Mouse (Mus musculus) thymus, postnatal 36 days (tissue): ENCODE results near the gene Ccer2.

Experiments used
- DNase-seq, 2 experiments: peaks; one replicate each; pipeline ENCODE4 v3.0.0; 2022; ENCODE audit warnings: mixed read lengths in 2 of 2

Ccer2 gene

DNA sequence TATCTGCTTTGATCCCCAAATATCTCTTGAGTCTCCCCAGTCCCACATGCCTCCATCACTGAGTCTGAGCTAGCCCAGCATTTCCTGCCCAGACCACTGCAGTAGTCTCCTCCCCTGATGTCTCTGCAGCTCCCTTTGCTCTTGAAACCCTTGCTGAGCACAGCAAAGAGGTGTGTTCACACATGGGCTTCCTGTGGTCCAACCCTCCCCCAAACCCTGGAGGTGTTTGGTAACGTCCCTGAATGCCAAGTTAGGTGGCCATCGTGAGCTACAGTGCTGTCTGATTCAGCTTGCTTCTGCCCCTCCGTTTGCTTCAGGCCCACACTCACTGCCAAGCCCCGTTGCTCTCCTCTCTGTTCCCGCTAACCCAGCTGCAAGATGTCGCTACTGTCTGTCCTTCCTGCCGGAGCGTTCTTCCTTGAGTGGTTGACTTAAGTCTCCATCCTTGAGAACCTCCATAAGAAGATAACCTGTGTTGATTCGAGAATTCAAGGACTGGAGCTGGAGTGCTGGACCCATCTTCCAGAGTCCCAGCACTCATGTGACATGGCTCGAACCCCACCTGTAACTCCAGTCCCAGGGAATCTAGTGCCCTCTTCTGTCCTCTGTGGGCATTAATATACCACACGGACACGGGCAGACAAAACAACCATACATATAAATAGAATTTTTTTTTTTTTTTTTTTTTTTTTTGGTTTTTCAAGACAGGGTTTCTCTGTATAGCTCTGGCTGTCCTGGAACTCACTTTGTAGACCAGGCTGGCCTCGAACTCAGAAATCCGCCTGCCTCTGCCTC, 36.6 kb downstream of the Ccer2 start:
- DNase-seq = peak; percentile 46 to 57

DNA sequence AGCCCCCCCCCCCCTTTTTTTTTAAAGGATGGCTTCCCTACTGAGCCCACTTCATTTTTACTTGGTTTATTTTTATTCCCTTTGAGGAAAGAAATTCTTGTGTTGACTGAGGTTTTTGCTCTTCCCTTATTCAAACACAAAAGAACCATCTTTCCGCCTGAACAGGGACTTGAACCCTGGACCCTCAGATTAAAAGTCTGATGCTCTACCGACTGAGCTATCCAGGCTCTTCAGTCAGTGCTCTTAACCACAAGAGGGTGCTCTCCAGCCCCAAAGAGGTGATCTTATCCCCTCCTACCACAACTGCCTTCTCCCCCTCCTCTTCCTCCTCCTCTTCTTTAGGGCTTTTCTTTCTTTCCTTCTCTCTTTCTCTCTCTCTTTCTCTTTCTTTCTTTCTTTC, 37.9 kb downstream of the Ccer2 start:
- peak; percentile 42 to 65 for DNase-seq

DNA sequence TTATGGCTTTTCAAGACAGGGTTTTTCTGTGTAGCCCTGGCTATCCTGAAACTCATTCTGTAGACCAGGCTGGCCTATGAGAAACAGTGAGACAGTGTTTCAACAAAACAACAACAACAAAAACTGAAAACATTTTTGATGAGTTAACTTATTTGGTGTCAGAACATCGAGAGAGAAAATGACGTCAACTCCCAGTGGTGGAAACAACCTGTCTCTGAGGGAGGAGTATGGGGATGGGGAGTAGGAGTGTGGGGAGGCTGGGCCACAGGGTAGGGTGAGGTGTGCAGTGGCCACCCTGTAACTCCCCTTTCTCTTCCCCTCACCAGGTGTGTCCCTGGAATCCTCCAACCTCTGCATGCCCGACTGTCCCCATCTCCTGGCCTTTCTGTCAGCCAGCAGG, 38.5 kb downstream of the Ccer2 start:
- no peak for DNase-seq

DNA sequence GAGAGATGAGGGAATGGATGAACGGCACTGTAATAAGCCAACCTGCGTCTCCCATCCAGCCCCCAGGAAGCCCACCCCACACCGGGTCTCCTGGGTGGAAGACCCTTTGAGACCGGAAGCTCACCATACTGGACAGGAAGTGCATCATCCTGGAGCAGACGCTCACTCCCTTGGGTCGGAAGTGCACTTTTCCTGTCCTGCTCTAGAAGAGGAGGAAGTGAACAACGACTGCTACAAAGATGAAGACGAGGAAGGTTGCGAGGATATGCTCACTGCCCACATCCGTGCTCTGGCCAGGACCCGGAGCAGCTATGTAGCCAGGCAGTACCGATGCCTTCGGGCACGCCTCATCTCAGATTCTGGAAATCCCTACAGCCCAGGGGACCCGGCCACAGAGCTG, 39.9 kb downstream of the Ccer2 start:
- DNase-seq = peak in 1 of 2 experiments; percentile 40

DNA sequence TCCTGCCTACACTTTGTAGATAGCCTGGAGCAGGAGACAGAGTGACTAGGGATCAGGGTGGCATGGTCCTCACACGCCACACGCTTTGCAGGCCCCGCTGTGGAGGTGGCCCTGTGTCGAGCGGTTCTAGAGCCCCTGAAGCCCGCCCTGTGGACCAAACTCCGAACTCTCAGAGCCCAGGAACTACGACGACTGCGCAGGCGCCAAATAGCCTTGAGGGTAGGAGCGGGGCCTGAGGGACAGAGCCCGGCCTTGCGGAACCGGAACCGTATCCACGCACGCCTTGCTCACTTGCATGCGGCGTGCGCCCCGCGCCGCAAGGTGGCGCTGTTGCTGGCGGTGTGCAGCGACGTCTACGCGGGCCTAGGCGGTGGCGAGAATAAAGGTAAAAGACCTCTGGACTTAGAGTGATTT, 40.6 kb downstream of the Ccer2 start:
- DNase-seq = peak; percentile 75

DNA sequence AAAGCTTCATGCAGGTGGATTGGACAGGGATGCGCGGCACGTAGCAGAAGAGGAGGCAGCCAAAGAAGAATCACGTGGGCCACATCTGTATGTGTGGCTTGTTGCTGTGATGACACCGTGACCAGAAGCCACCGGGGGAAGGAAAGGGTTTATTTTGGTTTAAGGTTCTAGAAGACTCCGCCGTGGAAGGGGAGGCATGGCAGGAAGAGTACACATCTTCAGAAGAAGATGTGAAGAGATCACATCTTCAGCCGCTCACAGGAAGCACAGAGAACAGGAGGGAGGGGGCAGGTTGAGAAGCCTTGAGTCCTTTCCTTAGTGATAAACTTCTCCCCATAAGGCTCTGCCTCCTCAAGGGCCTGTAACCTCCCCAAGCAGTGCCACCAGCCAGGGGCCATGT, 44.0 kb downstream of the Ccer2 start:
- peak; percentile 31 to 48 for DNase-seq

DNA sequence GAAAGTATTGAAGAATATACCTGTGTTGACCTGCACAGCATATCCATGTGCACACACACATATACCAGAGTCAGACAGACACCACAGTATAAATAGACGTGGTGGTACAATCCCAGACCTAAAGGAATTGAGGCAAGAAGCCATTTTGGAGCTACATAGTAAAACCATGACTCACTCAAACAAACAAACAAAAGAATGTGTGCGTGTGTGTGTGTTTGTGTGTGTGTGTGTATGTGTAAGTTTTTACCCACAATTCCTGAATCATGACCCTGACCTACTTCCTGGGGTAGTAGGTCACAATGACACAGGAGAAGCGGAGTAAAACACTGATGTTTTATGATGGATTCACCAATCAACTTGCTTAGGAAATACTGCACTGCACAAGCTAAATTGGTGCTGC, 45.5 kb downstream of the Ccer2 start:
- DNase-seq = no peak

DNA sequence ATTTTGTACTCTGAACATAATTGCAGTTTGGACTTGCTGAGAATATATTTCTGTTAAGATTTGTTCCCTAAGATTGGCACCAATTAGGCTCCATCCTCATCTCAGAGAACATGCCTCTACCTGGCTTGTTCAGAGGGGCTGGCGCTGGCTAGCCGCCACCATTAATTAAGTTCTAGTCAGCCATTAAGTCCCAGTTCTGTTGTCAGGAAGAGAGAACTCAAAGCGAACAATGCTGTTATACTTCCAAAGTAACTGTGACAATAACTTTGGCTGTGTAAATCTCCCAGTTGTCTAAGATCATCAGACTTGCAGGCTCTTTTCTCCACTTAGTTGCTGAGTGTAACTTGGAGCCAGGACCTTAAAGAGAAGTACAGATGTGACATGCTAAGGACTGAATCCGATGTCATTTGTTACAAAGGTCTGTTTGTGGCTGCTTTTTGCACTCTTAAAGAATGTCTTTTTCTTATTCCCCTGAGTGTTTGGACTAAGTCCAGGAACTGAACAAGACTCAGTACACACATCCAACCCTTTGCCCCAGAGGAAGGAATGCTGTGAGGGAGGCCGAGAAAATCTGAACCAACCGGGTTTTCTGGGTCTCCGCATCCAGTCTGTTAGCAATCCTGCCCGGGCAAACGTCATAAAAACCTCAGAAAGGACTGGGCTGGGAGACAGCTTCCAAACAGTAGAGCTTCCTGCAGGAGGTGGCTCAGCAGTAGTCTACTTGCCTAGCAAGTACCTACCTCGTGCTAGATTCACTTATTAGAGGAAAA, 46.1 kb downstream of the Ccer2 start:
- DNase-seq = no peak

DNA sequence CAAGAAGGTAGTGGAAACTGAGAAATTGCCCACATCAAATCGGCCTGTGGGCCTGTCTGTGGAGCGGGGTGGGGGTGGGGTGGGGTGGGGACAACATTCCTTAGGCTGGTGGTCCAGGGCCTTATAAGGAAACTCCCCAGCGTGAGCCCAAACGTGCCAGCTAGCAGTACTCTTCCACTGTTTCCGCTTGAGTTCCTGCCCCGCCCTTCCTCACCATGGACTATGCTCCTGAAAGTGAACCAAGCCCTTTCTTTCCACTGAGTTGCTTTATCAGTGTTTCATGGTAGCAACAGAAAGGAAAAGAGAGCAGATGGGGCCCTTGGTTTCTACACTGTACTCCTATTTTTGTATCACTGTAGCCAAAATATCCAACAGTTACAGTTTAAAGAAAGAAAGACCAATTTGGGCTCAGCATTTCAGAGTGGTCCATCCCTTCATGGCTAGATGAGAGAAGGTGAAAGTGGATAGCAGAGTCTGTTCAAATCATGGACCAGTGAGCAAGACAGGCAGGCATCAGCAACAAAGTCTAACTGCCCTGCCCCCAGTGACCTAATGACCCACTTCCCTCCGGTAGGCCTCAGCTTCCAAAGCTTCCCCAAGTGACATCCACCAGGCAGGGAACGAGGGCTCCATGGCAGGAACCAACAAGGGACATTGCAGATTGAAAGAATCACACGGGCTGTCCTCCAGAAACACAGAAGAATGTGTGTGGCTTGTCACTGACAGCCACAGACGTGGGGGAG, 47.0 kb downstream of the Ccer2 start:
- DNase-seq = no peak

DNA sequence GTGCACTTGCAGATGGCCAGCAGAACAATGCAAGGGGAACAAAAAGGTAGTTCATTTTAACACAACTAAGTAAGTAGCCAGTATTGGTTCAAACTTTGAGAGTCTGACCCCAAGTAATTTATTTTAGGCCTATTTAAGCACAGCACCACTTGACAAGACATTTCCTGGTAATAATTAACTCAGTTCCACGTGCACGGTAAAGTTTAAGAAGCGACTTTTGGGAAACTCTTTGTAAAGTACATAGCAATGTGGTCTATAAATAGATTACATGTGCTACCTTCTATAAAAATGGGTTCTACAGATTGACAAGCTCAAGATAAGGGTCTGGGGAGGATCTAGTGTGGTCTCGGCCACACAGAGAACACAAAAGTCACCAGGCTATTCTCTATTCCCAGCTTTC, 47.8 kb downstream of the Ccer2 start:
- no peak for DNase-seq

DNA sequence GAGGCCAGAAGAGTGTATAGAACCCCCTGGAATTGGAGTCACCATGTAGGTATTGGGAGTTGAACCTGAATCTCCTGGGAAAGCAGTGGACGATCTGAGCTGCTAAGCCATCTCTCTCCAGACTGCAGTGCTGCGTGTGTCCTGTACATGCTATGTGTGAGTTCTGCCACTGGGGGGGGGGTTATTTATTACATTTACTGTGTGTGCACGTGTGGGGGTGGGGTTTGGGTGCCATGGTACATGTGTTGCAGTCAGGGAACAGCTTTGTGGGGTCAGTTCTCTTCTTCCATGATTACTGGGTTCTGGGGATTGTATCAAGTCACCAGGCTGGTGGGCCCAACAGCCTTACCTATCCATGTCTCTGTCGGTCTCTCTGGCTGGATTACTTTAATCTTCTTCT, 50.9 kb downstream of the Ccer2 start:
- DNase-seq = no peak

DNA sequence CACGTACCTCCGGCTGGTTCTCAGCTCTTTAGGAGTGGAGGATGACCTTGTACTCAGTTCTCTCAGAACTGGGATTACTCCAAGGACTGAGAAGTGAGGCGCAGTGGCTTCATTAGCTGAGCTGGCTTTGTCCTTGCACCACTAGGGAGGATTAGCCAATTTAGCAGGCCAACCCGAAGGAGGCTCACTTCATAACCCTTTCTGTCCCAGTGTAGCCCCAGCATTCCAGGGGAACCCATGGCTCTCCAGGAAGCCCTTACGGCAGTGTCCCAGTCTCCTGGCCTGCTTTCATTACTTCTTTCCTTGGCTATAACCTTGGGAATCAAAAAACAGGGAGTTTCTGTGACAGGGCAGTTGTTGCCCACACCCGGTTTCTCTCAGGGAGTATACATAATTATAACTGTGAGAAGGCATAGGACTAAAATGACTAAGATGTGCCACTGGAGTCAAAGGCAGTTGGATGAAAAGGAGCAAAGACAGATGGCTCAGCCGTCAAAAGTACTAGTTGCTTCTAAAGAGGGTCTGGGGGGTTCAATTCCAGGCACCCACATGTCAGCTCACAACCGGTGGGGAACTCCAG, 51.8 kb downstream of the Ccer2 start:
- no peak for DNase-seq

DNA sequence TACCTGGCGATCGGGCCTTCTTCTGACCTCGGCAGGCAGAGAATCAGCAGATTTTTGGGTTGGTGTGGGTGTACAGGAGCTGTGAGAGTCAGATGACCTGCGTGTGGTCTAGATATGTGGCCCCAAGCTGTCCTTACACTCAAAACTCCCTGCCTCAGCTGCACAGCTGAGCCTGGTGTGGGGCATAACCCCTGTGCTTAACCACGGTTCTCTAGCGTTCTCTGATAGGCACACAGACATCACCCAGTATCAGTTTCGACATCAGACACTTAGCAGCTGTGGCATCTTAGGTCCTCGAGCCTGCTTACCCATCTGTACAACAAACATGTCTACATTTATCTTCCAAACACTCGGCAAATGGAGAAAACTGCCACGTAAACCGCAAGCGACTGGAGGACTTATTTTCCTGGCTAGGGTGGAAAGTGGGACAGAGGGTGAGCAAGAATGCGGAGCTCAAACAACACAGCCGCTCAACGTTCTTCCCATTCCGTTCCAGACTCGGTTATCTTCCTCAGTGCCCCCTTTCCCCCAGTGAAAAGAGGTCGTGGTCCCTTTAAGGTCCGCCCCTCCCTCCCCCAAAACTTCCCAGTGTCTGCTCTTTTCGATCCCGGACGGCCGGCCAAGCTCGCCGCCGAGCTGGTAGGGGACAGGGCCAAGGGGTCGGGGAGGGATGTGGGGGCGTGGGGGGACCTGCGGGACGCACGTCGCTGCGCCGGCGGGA, 52.4 kb downstream of the Ccer2 start, which contains the start of gene Hnrnpl:
Gene Hnrnpl (plus strand): TSS at position 321 of the 721 bp plus-strand sequence.
- DNase-seq = peak in 1 of 2 experiments; percentile 66
